Mouse (Mus musculus) mammary gland, adult 2 months (tissue): ENCODE measurements around the gene Trpt1. TPM values are rescaled to one million over a fixed set of nuclear protein-coding genes. Genes with fewer than 3 reads are reported as not detected.

Experiments used
- polyA plus RNA-seq: library from polyadenylated mRNA; depleted of rRNA; stranded (reverse); fragments of >200 nt; gene quantifications from 2 replicates; pipeline ENCODE4 v1.2.3, GENCODE M21; 2012; ENCODE audit warnings: low replicate concordance; rRNA removed

Trpt1 gene
- polyA plus RNA-seq, result 16.4 and 21.2 TPM in 2 replicates

GRCm38 (mm10) chr19:6996006-6996405, at the start of gene Trpt1, which contains the start of gene Nudt22:
TSS of gene Trpt1 (plus strand) at chr19:6996131.
TSS of gene Nudt22 (minus strand) at chr19:6996117.

GRCm38 (mm10) chr19:6974211-6975205, 21.4 kb upstream of the Trpt1 start, which contains the start of gene Ppp1r14b:
TSS of gene Ppp1r14b (plus strand) at chr19:6974968.

GRCm38 (mm10) chr19:6975537-6976521, 20.1 kb upstream of the Trpt1 start, which contains the start of gene Plcb3:
TSS of gene Plcb3 (minus strand) at chr19:6976470.

GRCm38 (mm10) chr19:6980381-6981093, 15.4 kb upstream of the Trpt1 start, which contains the start of gene Fkbp2:
TSS of gene Fkbp2 (minus strand) at chr19:6980501.

GRCm38 (mm10) chr19:6987061-6987903, 8.6 kb upstream of the Trpt1 start, which contains the start of gene Vegfb:
TSS of gene Vegfb (minus strand) at chr19:6987651.

GRCm38 (mm10) chr19:6992011-6992858, 3.7 kb upstream of the Trpt1 start, which contains the start of gene Dnajc4:
TSS of gene Dnajc4 (minus strand) at chr19:6992572.

GRCm38 (mm10) chr19:7019191-7019590, 23.3 kb downstream of the Trpt1 start, which contains the start of gene Fermt3:
TSS of gene Fermt3 (minus strand) at chr19:7019469.

GRCm38 (mm10) chr19:7039841-7040636, 44.1 kb downstream of the Trpt1 start, which contains the start of gene Stip1:
TSS of gene Stip1 (minus strand) at chr19:7039967.

Other genes starting within 250 kb of the Trpt1 start
- gene Rps6ka4, start 155.5 kb upstream of the Trpt1 start, polyA plus RNA-seq, result 29.2 and 54.2 TPM in 2 replicates
- gene Ccdc88b, start 137.9 kb upstream of the Trpt1 start, polyA plus RNA-seq, result 18.4 and 61.9 TPM in 2 replicates
- 96.6 and 166 TPM in 2 replicates for gene Trmt112, start 86.4 kb upstream of the Trpt1 start, polyA plus RNA-seq
- 110 and 125 TPM in 2 replicates for gene Prdx5, start 86.0 kb upstream of the Trpt1 start, polyA plus RNA-seq
- 79.8 and 98.9 TPM in 2 replicates for gene Esrra, start 74.3 kb upstream of the Trpt1 start, polyA plus RNA-seq
- gene Catsperz, start 70.8 kb upstream of the Trpt1 start, polyA plus RNA-seq, result 0.30 and 0.69 TPM in 2 replicates
- 0.11 and 0.17 TPM in 2 replicates for gene Kcnk4, start 61.6 kb upstream of the Trpt1 start, polyA plus RNA-seq
- gene Bad, start 54.3 kb upstream of the Trpt1 start, polyA plus RNA-seq, result 43.2 and 81.2 TPM in 2 replicates
- gene Gpr137, start 53.7 kb upstream of the Trpt1 start, polyA plus RNA-seq, result 97.2 and 124 TPM in 2 replicates
- gene Ppp1r14b, start 21.2 kb upstream of the Trpt1 start, polyA plus RNA-seq, result 86.1 and 130 TPM in 2 replicates
- gene Plcb3, start 19.7 kb upstream of the Trpt1 start, polyA plus RNA-seq, result 73.1 and 79.6 TPM in 2 replicates
- 20.6 and 22.2 TPM in 2 replicates for gene Fkbp2, start 15.6 kb upstream of the Trpt1 start, polyA plus RNA-seq
- gene Vegfb, start 8.5 kb upstream of the Trpt1 start, polyA plus RNA-seq, result 95.9 and 128 TPM in 2 replicates
- 55.4 and 59.2 TPM in 2 replicates for gene Dnajc4, start 3.6 kb upstream of the Trpt1 start, polyA plus RNA-seq
- 39.2 and 39.4 TPM in 2 replicates for gene Nudt22, start within 50 bp of the Trpt1 start, polyA plus RNA-seq
- gene Fermt3, start 23.3 kb downstream of the Trpt1 start, polyA plus RNA-seq, result 50.9 and 104 TPM in 2 replicates
- gene Stip1, start 43.8 kb downstream of the Trpt1 start, polyA plus RNA-seq, result 30.7 and 38.6 TPM in 2 replicates
- 83.4 and 120 TPM in 2 replicates for gene Macrod1, start 60.7 kb downstream of the Trpt1 start, polyA plus RNA-seq
- gene Flrt1, start 109.6 kb downstream of the Trpt1 start, polyA plus RNA-seq, result 0.16 and 0.17 TPM in 2 replicates
- 84.0 and 95.1 TPM in 2 replicates for gene Otub1, start 210.2 kb downstream of the Trpt1 start, polyA plus RNA-seq
- 2,726 and 3,653 TPM in 2 replicates for gene Cox8a, start 221.5 kb downstream of the Trpt1 start, polyA plus RNA-seq
- gene Naa40, start 245.1 kb downstream of the Trpt1 start, polyA plus RNA-seq, result 20.9 and 29.3 TPM in 2 replicates